Mouse (Mus musculus) adrenal gland (tissue): ENCODE measurements around the gene Atp6v1g1.

Source experiments
- intact Hi-C: fragments of 180-260 bp; cut with DNase I; formaldehyde crosslinking; loops from one replicate; pipeline ENCODE4 v1.15.1; 2025

The Atp6v1g1 gene

DNA sequence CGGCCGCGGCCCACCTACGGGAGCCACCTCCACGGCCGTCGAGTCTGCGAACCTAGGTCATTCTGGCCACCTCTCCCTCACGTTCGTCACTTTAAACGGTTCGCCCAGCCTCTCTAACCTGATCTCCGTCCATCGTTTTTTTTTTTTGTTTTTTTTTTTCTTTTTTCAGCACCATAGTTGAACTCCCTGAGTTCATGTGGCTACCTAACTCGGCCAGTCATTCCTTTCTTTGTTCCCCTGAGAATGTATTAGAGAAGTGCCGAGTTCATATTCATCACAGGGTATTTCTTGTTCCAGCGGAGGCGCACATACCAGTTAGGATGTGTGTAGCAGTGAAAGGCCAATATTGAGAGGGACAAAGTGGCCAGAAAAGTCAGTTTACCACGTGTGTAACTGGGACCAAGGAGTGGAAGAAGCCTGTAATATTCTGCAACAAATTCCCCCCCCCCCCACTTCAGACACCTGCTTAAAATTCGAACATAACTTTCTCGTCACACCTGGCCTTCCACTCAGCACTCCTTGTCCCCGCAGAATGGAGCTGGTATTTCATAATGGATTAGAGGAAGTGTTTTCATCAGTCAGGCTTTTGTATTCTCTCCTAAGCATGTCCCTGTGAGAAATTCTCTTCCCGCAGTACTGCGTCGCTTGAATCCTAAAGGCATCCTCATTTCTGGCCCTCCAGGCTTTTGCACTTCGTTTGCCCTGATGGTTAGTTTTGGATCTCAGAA, 823 bp downstream of the Atp6v1g1 start:
- intact Hi-C loops: no loop called here

DNA sequence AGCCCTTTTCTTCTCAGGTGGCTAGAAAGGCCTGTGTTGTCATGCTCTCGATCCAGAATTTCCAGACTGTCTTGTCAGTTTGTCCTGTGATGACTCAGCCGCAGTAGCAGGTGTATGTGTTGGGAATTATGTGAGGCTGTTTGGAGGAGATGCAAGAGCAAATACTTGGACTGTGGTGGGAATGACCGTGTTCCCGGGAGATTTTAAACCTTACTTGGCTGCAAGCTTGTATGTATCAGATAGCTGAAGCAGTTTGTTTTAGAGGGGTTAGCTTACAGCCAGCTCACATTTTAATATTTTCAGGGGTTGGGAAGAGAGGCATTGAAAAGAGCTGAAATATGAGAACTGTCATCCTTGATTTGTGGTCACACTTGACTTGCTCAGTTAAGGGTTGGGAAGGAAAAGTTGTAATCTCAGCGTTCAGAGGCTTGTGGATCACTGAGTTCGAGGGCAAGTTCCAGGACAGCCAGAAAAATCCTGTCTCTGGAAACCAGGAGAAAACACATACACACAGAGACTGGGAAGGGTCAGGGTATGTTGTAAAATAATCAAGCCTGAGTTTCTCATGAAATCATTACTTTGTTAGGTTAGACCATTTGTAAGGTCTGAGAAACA, 2.0 kb downstream of the Atp6v1g1 start:
- intact Hi-C loops: no loop called here

DNA sequence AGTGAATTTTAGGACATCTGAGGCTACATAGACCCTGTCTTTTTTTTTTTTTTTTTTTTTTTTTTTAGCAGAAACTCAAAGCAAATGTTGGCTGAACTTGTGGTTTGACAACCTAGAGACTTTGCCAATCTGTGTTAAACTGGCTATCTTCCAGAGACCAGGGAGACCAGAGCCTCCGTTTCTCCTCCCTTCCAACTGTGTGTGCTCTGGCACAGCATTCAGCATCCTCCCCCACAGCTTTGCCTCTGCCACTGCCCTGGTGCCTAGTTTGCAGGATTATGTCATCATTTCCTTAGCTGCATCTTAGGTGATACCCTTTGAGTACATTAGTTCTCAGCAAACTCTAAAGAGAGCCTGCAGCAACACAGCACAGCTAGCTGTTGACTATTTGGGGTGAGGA, 3.2 kb downstream of the Atp6v1g1 start:
- intact Hi-C loops: no loop called here

DNA sequence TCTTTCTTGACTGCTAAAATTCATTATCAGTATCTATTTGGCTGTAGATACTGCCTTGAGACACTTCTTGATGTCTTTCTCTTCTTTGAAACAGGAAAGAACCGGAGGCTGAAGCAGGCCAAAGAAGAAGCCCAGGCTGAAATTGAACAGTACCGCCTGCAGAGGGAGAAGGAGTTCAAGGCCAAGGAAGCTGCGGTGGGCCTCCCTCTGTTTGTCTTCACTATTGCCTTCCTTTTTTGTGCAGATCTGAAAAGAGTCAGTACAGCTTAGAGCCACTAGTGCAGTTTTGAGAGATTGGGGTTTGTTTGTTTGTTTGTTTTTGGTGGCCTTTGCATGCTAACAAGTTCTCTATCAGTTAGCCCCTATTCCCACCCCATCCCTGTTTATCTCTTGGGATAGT, 3.9 kb downstream of the Atp6v1g1 start:
- intact Hi-C loops: no loop called here

DNA sequence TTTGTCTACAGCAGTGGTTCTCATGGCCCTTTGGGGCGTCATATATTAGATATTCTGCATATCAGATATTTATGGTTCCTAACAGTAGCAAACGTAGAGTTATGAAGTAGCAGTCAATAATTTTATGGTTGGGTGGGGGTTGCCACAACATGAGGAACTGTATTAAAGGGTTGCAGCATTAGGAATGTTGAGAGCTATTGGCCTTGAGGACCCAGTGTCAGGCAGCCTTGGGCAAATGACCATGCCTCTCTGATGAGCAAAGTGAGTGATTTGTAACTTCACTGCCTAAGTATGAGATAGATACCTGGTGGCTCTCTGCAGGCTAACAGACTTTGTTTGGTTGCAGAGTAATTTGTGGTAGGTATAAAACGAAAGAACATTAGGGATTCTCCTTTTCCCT, 6.3 kb downstream of the Atp6v1g1 start:
- intact Hi-C loops: no loop called here

DNA sequence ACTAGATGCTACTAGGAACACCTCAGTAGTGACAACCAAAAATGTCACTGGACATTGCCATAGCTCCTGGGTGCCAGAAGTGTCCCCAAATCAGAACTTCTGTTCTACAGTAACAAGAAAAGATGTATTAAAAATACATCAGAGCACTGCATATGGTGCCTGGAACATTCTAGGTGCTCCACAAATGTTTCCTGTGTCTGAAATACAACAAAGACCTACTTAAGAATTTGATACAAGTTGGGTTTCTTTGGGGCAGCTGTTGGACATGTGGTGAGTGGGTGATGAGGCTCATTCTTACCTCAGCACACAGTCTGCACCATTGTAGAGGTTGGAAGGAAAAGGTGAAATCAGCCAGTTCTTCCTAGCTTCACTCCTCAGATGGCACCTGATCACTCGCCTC, 8.3 kb downstream of the Atp6v1g1 start:
- intact Hi-C loops: no loop called here

DNA sequence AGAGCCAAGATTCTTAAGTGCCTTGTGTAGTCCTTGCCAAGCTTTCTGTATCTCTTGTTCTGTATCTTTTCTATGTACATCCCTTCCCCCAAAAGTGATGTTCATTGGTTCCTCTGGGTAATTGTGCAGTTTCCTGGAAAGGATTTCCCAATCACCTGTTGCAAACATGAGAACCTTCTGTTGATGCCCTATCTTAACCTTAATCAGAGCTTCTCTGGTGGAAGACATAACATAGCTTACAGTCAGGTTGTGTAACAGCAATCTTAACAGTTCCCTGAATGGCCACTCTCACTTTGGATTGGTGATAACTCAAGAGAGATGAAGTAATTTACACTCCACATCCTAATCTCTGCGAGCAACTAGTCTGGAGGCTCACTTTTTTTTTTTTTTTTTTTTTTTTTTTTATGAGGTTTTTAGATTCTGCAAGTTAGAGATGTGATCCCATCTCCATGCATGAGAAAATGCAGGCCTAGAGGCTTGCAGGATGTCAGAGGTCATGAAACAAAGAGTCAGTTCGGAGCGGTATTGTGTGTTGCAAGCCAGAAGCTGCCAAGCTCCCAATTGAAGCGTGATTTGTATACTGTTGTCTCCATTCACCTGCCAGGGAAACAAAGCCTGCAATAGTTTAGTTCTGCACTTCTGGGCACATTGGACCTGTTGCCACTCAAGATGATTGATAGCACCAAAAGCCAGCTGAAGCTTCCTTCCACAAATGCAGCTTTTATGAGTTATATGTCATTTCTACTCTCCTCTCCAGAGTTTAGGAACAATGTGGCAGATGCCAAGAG, 9.4 kb downstream of the Atp6v1g1 start:
- intact Hi-C loops: no loop called here

DNA sequence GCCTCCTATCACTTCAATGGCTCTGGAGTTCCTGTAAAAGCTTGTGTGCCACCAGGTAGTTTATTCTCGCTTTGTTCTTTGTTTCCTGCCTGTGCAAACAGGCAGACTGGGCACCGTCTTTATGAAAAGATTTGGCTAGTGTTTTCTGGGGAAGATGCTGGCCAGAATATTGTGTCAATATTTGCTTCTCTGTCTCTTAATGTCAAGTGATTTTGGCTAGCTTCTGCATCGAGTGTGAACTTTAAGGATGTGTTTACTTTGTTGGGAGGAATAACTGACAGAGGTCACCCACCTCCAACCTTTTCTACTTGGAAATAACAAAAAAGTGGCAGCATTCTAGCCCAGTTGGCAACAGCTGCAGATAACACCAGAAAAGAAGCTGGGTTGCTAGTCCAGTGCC, 10.0 kb downstream of the Atp6v1g1 start:
- intact Hi-C loops: no loop called here

DNA sequence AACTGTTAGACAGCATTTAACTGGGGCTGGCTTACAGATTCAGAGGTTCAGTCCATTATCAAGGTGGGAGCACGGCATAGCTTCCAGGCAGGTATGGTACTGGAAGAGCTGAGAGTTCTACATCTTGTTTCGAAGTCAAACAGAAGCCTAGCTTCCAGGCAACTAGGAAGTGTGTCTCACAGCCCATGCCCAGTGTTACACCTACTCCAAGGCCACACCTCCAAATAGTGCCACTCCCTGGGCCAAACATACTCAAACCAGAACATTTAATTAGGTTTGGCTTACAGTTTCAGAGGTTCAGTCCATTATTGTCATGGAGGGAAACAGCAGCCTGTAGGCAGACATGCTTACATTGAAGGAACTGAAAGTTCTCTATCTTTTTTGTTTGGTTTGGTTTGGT, 10.5 kb downstream of the Atp6v1g1 start:
- intact Hi-C loops: no loop called here

DNA sequence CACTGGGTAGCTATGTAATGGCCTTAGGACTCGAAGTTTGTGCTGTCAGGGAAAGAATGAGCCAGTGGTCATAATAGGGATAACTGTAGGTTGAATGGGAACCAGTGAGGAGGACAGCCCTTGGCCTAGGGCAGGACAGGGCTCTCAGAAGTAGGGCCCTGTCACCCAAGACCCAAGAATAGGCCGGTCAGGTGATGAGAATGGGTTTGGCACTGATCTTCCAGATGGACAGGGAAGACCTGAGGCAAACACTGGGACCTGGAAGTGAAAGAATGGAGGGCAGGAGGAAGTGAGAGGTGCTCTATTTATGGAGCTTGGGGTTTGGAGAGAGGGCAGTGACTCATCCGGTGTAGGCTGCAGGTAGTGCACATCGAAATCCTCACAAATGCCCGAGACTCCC, 12.1 kb downstream of the Atp6v1g1 start:
- intact Hi-C loops: no loop called here

DNA sequence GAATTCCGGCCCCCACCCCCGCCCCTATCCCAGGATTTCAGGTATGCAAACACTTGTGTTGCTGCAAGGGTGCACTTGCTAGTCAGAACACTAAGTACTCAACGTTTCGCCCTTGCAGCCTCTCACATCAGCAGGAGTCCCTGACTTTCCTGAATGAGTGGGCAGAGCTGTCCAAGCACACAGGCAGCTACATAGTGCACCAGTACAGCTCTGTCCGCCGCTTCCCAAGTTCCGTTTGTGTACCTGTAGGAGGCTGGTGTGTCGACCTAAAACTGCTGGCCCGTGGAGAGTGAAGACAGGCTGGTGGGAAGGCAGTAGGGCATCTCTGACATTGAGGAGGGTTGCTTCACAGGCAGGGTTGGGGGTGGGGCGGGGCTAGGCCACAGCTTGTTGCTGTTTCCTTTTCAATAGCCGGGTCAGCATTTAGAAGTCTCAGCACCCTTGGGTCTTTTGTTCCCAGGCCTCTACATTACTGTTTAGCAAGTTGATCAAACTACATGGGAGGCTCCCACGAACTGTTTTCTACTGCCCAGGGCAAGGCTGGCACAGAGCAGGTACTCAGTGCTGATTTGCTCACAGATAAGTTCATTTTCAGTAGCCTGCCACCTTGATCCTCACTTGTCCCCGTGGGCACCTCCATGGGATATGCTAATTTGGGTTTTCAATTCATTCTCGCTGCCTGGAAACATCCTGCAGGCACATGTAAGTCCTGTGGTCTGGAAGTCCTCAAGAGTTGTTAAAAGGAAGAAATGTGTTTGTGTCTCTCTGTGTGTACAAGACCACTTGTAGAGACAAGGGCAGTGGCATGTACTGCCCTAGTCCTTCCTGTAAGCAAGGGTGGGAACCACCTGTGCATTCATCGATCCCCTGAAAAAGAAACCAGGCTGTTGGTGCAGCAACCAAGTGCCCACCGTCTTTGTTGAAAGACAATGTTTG, 12.8 kb downstream of the Atp6v1g1 start:
- intact Hi-C loops: no loop called here

DNA sequence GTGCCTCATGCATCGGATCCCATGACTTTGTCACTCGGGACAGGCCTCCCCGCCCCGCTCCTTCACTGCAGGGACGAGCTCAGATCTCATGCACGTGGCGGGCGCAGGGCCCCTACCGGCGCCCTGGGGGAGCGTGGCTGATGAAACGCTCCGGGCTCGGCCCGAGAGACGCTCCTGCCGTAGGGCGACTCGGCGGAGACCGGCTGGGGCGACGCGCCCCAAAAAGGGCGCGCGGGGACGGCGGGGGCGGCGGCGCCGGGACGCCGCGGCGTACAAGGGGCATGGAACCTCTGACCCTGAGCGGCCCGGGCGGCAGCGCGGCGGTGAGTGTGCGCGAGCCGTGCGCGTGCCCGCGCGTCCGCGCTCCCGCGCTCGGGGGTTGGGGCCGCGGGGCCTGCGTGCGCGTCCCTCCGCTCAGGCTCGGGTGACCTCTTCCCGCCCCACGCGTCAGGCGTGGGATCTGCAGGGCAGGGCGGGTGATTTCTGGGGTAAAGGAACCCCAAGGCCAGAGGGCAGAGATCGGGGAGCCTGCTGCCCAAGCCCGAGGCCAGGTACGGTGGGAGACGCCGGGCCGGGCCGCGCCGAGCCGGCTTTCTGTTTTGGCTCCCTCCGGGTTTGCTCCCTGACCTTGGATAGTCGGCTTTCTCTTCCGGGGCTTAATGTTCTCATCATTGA, 14.0 kb downstream of the Atp6v1g1 start, which contains the start of gene Tmem268:
Gene Tmem268 (plus strand): TSS at position 375 of the 675 bp plus-strand sequence.
- intact Hi-C loops: no loop called here

DNA sequence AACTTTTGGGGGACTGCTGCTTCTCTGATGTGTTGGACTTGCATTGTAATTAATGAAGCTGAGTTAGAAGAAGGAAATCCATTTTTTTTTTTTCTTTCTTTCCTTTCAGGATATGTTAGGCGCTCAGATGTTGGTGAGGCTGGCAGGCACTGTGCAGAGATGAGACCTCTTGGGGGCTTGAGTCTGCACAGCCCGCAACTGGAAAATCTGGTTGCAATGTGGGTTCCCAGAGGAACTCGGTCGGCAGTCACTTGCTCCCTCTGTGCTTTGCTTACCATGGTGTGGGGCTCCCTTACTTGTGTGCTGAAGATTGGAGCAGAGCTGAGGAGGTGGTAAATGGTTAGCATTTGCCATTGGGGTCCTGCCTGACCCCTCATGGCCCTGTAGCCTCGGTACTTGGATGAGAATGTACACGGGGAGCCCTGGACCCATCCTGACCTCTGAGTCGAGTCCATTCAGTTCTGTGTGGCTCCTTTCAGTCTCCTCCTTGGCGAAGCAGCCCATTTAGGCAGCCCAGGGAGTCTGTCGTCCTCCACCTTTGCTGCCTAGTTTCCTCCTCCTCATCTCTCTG, 14.6 kb downstream of the Atp6v1g1 start:
- intact Hi-C loops: no loop called here

DNA sequence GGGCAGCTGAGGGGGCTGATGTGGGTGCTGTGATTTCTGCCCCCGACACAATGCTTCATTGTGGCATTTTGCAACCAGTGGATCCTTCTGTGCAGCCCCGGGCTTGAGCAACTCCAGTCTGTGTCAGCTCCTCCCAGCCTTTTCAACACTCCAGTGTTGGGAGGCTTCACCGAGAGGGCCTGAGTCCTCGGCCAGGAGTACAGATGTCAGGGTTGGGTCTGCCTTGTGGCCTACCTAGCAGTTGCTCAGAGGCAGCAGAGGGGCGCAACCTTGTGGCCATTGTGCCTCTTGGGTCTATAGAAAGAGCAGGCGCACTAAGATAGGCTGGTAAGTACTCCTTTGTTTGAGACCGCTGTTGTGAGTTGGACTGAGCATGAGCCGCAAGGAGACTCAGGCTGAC, 15.5 kb downstream of the Atp6v1g1 start:
- intact Hi-C loops: no loop called here

DNA sequence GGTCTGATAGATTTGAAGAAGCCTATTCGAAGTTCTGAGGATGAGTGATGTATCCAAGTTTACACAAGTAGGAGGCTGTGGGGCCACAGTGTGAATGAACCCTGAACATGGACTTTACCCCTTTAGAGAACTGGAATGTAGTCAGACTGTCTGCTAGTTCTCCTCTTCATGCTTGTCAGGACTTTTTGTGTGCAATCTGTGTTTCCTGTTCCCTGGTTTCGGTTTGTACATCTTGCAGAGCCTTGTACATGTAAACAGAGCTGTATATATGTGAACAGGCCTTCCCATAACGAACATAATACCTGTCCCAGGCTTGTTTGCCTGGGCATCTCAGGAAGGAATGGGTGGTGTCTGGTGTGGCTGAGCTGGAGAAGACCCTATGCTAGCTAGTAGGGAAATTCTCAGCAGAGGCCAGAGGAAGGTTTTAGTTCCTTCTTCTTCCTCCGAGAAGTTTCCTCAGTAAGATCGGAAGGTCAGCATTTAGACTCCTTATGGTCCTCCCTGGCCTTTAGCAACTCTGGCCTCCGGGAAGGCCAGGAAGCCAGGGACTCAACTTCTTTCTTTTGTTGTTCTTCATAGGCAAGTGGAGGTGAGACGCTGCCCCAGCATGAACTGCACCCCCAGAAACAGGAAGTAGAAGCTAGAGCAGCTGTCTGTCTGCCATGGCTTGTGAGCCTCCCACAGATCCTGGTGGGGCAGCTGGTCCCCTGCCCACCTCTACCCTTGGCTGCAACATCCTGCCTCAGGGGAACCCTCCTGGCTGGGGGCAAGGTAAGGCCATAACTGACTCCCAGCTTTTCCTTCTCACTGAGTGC, 17.5 kb downstream of the Atp6v1g1 start:
- intact Hi-C loops: no loop called here

DNA sequence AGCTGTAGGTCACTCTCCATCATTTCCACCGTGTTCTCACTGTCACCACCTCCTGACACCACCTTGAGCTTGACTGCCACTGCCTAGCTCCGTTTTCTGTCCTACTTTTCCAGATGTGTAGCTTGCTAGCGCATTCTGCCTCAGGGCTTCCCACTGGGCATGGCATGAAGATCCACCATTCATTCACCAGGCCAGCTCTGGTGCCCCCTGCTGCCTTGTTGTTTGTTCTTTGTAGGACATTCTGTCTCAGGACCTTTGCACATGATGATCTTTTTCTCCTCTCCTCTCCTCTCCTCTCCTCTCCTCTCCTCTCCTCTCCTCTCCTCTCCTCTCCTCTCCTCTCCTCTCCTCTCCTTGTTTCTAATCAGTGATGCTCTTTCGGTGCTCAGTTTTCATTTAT, 18.2 kb downstream of the Atp6v1g1 start:
- intact Hi-C loops: no loop called here

DNA sequence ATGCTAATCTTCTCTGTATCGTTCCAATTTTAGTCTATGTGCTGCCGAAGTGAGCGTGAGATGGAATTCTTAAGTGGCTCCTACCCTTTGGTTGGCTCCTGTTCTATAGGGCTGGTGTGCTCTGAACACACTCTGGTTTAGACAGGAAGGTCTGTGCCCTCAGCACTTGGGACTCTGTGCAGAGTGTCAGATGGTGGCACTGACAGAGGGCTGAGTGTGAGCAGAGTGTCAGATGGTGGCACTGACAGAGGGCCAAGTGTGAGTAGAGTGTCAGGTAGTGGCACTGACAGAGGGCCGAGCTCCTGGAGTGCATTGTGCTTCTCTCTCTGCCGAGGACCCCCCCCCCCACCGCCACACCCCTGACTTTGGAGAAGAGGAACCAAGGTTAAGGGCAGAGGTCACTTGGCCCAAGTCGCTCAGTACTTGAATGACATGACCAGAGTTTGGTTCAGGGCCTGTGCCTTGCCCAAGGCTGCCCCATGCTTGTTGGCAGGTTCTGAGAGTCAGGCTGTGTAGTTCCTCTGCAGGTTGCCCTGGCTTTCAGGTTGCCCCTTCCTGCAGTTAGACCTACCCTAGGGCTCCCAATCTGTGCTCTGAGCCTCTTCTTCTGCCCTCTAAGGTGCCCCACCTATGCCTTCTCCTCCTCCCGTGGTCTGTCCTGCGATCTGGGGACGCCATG, 23.3 kb downstream of the Atp6v1g1 start:
- intact Hi-C loops: no loop called here

DNA sequence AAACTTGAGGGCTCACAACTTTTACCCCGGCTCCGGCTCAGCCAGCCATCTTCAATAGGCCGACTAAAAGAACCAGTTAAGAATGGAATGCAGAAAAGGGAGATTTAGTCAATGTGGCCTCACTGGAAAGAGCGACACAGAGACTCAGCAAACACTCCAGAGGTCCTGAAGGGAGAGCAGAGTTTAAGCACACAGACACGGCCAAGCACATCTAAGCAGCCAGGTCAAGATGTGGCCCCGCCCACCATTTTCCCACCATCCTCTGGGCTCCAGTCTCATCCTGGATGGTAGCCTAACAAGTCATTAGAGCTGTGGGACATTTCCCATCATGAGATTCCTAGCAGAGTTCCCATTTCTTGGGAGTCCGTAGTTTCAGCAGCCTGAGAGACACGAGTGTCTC, 24.8 kb downstream of the Atp6v1g1 start:
- intact Hi-C loops: no loop called here

DNA sequence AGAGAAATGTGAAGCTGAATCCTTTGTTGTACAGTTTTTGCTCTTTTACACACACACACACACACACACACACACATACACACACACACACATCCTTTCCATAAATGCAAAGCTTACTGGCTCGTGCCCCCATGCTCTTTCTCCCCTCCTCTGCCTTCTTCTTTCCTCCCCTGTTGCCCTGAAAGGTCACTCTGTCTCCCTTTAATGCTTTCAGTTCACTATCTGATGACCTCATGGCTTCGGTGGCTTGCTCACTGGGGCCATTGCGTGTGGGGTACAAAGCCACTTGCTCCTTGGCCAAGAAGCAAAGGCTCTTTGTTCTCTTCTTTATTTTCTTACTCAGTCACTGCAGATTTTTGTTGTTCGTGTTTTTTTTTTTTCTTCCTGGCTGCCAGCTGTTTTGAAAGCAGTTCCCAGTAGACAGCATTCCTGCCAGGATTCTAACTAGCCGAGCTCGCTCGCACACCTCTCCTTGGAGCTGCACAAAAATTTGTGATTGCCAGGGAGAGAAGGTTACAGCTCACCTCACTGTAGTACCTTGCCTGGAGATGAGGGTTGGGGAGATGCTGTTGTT, 25.7 kb downstream of the Atp6v1g1 start:
- intact Hi-C loops: no loop called here
